ENCODE assay signal across 14 mouse cellular contexts in genomic region chr2:163913704-163914103, GRCm38 (mm10). TPM values are rescaled to one million over a fixed set of nuclear protein-coding genes. Genes with fewer than 3 reads are reported as not detected.
A peak's percentile ranks its signal among the peaks of the same experiment; 100 is the strongest.
DNase-seq lines count a peak whose midpoint lies in the region; ATAC-seq and TF ChIP-seq lines count a peak whose summit lies in the region.
"Had no signal": no experiment of that assay in that cellular context is flagged by ENCODE, and none has a peak within 500 bp of the region (broad histone marks: within the 10 kb centered on the region; RNA-seq: fewer than 3 reads in every experiment).

No protein-coding gene starts in this region.

- 36% methylated on average over 7 of the region's 7 CpGs for WGBS in hindbrain, embryonic 13.5 days
- 32% methylated on average over 7 of the region's 7 CpGs for WGBS in hindbrain, embryonic 10.5 days
- WGBS in embryonic facial prominence, embryonic 13.5 days = 26% methylated on average over 7 of the region's 7 CpGs
- WGBS in hindbrain, postnatal 0 days = 32% methylated on average over 7 of the region's 7 CpGs
- 22% methylated on average over 7 of the region's 7 CpGs for WGBS in neural tube, embryonic 15.5 days

- peaks cover 56% of the 10 kb centered on the region for H3K4me1 ChIP-seq in hindbrain, embryonic 13.5 days (replicated peaks)
- peaks cover 27% of the 10 kb centered on the region for H3K4me1 ChIP-seq in hindbrain, embryonic 10.5 days (replicated peaks)
- H3K4me1 ChIP-seq in embryonic facial prominence, embryonic 13.5 days = peaks cover 16% of the 10 kb centered on the region
- H3K4me1 ChIP-seq in hindbrain, postnatal 0 days (ENCODE audit: insufficient read depth, low read length) = peaks cover 14% of the 10 kb centered on the region
- H3K4me1 ChIP-seq in neural tube, embryonic 15.5 days = peaks cover 60% of the 10 kb centered on the region

- no peak for DNase-seq in hindbrain, embryonic 10.5 days (ENCODE audit: low spot score)
- no peak for DNase-seq in hindbrain, postnatal 0 days (ENCODE audit: low spot score)
- DNase-seq in kidney, adult 9 months = no peak
- DNase-seq in ovary, postnatal 10 days (ENCODE audit: low spot score) = no peak
- DNase-seq in heart, adult 18-20 months = no peak
- DNase-seq: gastrocnemius, adult 2 months; lung, postnatal 14 days; thymus, postnatal 36 days had no signal

- H3K27ac ChIP-seq in hindbrain, embryonic 13.5 days = peak overlapping the region; percentile 72
- no peak overlapping the region for H3K27ac ChIP-seq in hindbrain, embryonic 10.5 days
- H3K27ac ChIP-seq in embryonic facial prominence, embryonic 13.5 days = no peak overlapping the region
- peak overlapping the region; percentile 75 for H3K27ac ChIP-seq in hindbrain, postnatal 0 days
- peak overlapping the region; percentile 75 for H3K27ac ChIP-seq in neural tube, embryonic 15.5 days (replicated peaks)
- H3K27ac ChIP-seq: gastrocnemius, adult 2 months; liver, embryonic 14.5 days had no signal

- H3K4me3 ChIP-seq in hindbrain, embryonic 13.5 days = peak overlapping the region; percentile 7; the same call in 1 of the 2 replicates
- no peak overlapping the region for H3K4me3 ChIP-seq in hindbrain, embryonic 10.5 days
- H3K4me3 ChIP-seq in embryonic facial prominence, embryonic 13.5 days = no peak overlapping the region
- H3K4me3 ChIP-seq in hindbrain, postnatal 0 days (ENCODE audit: low read length) = 0 out of 2 replicates have a peak overlapping the region, but pooled peaks have one; percentile 14
- peak overlapping the region; percentile 19 for H3K4me3 ChIP-seq in neural tube, embryonic 15.5 days (replicated peaks)
- H3K4me3 ChIP-seq: gastrocnemius, adult 2 months had no signal

- H3K27me3 ChIP-seq in hindbrain, embryonic 13.5 days = peaks cover 36% of the 10 kb centered on the region
- peaks cover 54% of the 10 kb centered on the region for H3K27me3 ChIP-seq in hindbrain, embryonic 10.5 days (ENCODE audit: insufficient read depth, poor library complexity, severe bottlenecking)
- peaks cover 78% of the 10 kb centered on the region for H3K27me3 ChIP-seq in embryonic facial prominence, embryonic 13.5 days
- H3K27me3 ChIP-seq in hindbrain, postnatal 0 days (ENCODE audit: insufficient read depth, low read length) = no peaks in the 10 kb centered on the region
- H3K27me3 ChIP-seq in neural tube, embryonic 15.5 days (replicated peaks) = peaks cover 9% of the 10 kb centered on the region; the same call in 1 of the 2 replicates

- TF ChIP-seq CTCF in hindbrain, postnatal 0 days (IDR thresholded peaks at IDR 0.05; ENCODE audit: low read depth) = no peak

- no peaks in the 10 kb centered on the region for H3K36me3 ChIP-seq in hindbrain, embryonic 13.5 days
- H3K36me3 ChIP-seq in hindbrain, embryonic 10.5 days = no peaks in the 10 kb centered on the region
- no peaks in the 10 kb centered on the region for H3K36me3 ChIP-seq in embryonic facial prominence, embryonic 13.5 days
- H3K36me3 ChIP-seq in hindbrain, postnatal 0 days (ENCODE audit: insufficient read depth, low read length) = no peaks in the 10 kb centered on the region
- H3K36me3 ChIP-seq in neural tube, embryonic 15.5 days = no peaks in the 10 kb centered on the region

- H3K9ac ChIP-seq in hindbrain, embryonic 13.5 days = peak overlapping the region; percentile 56; the same call in 1 of the 2 replicates
- H3K9ac ChIP-seq in embryonic facial prominence, embryonic 13.5 days = no peak overlapping the region
- peak overlapping the region; percentile 2; the same call in 1 of the 2 replicates for H3K9ac ChIP-seq in hindbrain, postnatal 0 days (replicated peaks; ENCODE audit: low read length)
- peak overlapping the region; percentile 26; the same call in 1 of the 2 replicates for H3K9ac ChIP-seq in neural tube, embryonic 15.5 days (replicated peaks)
- H3K9ac ChIP-seq: liver, embryonic 14.5 days had no signal

- H3K4me2 ChIP-seq in hindbrain, embryonic 13.5 days = peak overlapping the region; percentile 43
- 0 out of 2 replicates have a peak overlapping the region, but pooled peaks have one; percentile 5 for H3K4me2 ChIP-seq in embryonic facial prominence, embryonic 13.5 days
- peak overlapping the region; percentile 77 for H3K4me2 ChIP-seq in hindbrain, postnatal 0 days (ENCODE audit: low read depth, low read length)
- peak overlapping the region; percentile 54 for H3K4me2 ChIP-seq in neural tube, embryonic 15.5 days

- ATAC-seq in hindbrain, embryonic 13.5 days (ENCODE audit: low FRiP score) = no peak
- no peak for ATAC-seq in embryonic facial prominence, embryonic 13.5 days (ENCODE audit: insufficient number of reproducible peaks, insufficient read depth, low FRiP score, low TSS enrichment, low read depth)
- peak; percentile 20; the same call in 1 of the 2 replicates for ATAC-seq in hindbrain, postnatal 0 days
- ATAC-seq in neural tube, embryonic 15.5 days (ENCODE audit: low FRiP score) = peak; percentile 7; the same call in 1 of the 2 replicates
- ATAC-seq: inflammation-experienced regulatory T-cells, adult 6 months had no signal

- no peaks in the 10 kb centered on the region for H3K9me3 ChIP-seq in hindbrain, embryonic 13.5 days
- no peaks in the 10 kb centered on the region for H3K9me3 ChIP-seq in hindbrain, embryonic 10.5 days
- H3K9me3 ChIP-seq in embryonic facial prominence, embryonic 13.5 days = no peaks in the 10 kb centered on the region
- H3K9me3 ChIP-seq in hindbrain, postnatal 0 days (ENCODE audit: low read length) = no peaks in the 10 kb centered on the region
- no peaks in the 10 kb centered on the region for H3K9me3 ChIP-seq in neural tube, embryonic 15.5 days (replicated peaks)

RNA-seq across cellular contexts. Expression of gene Rims4, which starts 4.8 kb away (rescaled TPM):
- polyA plus RNA-seq in hindbrain, embryonic 13.5 days (2015; fragmentation: Nextera tagmentation; extraction: Ambion mirVana) = 9.7 TPM in 2 replicates
- 1.2 and 1.6 TPM in 2 replicates for polyA plus RNA-seq in hindbrain, embryonic 10.5 days (2016; fragmentation: Nextera tagmentation; extraction: Ambion mirVana)
- polyA plus RNA-seq in embryonic facial prominence, embryonic 13.5 days (2015; fragmentation: Nextera tagmentation; extraction: Ambion mirVana) = 0.22 and 0.30 TPM in 2 replicates
- total RNA-seq in hindbrain, postnatal 0 days (2014; rRNA removed) = 76.7 and 81.0 TPM in 2 replicates
- 16.7 and 19.6 TPM in 2 replicates for polyA plus RNA-seq in hindbrain, postnatal 0 days (2015; fragmentation: Nextera tagmentation; extraction: Ambion mirVana)
- 13.0 and 17.8 TPM in 2 replicates for polyA plus RNA-seq in neural tube, embryonic 15.5 days (2015; fragmentation: Nextera tagmentation; extraction: Ambion mirVana)
- total RNA-seq in heart, adult 18-20 months (2021) = 1 to 10 TPM; 2.0 to 2.2 TPM
- total RNA-seq: MEL had no signal
- polyA plus RNA-seq: inflammation-experienced regulatory T-cells, adult 6 months had no signal

Comparison
In these comparisons a context has a peak if more than half of its experiments do, and no peak if none do; other contexts are left out.
1. ATAC-seq: peak in hindbrain, postnatal 0 days (single experiment) and neural tube, embryonic 15.5 days (single experiment); none in hindbrain, embryonic 13.5 days (single experiment) and embryonic facial prominence, embryonic 13.5 days (single experiment).
2. H3K27ac ChIP-seq: peak in hindbrain, embryonic 13.5 days (single experiment), hindbrain, postnatal 0 days (single experiment) and neural tube, embryonic 15.5 days (single experiment); none in hindbrain, embryonic 10.5 days (single experiment) and embryonic facial prominence, embryonic 13.5 days (single experiment).
3. H3K4me3 ChIP-seq: peak in hindbrain, embryonic 13.5 days (single experiment), hindbrain, postnatal 0 days (single experiment) and neural tube, embryonic 15.5 days (single experiment); none in hindbrain, embryonic 10.5 days (single experiment) and embryonic facial prominence, embryonic 13.5 days (single experiment).
4. H3K4me2 ChIP-seq: peak in every context shown above with its lines; median percentile 77 in hindbrain, postnatal 0 days; 54 in neural tube, embryonic 15.5 days; 43 in hindbrain, embryonic 13.5 days; 5 in embryonic facial prominence, embryonic 13.5 days.